Mouse (Mus musculus): ENCODE data around the gene Stard13. TPM values are rescaled to one million over a fixed set of nuclear protein-coding genes. Genes with fewer than 3 reads are reported as not detected.
A peak's percentile ranks its signal among the peaks of the same experiment; 100 is the strongest.

Stard13 gene
- total RNA-seq, 2 experiments from 2014 or later = 8.9 to 14.4 TPM

DNA sequence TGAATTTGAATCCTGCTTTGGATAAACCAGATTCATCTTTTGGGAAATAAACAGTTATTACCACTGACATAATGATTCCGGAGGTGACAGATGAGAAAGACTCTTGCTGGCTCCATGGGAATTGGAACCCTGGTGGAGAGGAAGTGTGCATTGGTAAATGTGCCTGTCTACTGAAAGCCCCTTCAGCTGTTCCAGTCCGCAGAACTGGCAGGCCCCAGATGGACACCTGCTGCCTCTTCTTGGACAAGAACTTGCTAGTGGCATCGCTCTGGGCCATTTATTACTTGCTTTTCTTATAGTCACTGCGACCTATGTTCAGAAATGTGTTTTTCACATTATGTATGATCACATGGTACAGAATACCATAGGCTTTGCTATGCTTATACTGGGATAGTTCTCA is 3.2 kb downstream of the Stard13 start:
- DNase-seq (ENCODE audit: low spot score in 2 of 2) = no peak

GRCm38 (mm10) chr5:151228367-151229005 is 5.2 kb downstream of the Stard13 start:
- no peak for DNase-seq (ENCODE audit: low spot score in 2 of 2)

DNA sequence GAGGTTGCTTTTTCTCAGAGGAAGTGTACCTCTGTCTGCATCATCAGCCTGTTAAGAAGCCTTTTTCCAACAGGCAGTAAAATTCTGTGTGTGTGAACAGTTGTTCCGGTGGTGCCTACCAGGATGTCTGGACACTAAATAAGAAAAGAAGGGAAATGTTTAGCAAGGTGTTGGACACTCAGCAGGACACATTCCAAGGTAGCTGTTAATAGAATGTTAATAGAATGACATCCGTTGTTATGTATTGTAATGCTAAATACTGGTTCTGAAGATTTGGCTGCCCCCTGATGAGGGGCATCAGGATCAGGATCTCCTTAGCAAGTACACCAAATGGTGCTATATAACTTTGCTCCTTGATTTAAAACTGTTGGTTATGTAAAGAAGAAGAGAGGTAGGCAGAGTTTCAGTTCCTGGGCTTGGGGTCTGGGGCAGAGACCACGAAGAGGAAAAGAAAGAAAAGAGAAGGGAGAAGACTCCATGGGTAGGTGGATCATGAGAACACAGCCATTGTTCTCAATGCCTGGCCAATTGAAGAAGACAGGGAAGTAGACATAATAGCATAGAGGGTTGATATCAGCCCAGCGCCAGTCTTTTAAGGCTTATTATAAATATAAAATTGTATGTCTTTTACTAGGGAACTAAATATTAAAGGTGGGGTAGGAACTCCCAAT is 9.8 kb downstream of the Stard13 start:
- no peak for DNase-seq (ENCODE audit: low spot score in 2 of 2)

DNA sequence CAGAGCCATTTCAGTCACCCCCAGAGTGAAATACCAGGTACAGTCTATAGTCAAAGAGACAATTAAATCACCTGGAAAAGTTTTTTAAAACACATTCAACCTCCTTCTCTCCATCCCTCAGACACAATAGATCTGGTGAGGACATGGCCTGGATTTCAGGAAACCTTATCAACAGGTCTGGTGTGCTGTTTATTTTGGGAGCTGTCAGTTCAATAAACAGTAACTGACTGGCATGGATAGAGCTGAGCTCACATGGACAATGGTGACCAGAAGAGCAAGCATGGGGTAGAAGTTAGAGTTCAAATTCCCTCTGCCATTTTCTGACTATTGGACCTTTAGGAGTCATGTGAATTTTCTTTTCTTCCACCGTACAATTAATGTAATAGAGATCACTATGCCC is 10.8 kb downstream of the Stard13 start:
- no peak for DNase-seq (ENCODE audit: low spot score in 2 of 2)

- no peak for DNase-seq (ENCODE audit: low spot score in 2 of 2)
Observed at GRCm38 (mm10) chr5:151218689-151219115, 14.9 kb downstream of the Stard13 start.

DNA sequence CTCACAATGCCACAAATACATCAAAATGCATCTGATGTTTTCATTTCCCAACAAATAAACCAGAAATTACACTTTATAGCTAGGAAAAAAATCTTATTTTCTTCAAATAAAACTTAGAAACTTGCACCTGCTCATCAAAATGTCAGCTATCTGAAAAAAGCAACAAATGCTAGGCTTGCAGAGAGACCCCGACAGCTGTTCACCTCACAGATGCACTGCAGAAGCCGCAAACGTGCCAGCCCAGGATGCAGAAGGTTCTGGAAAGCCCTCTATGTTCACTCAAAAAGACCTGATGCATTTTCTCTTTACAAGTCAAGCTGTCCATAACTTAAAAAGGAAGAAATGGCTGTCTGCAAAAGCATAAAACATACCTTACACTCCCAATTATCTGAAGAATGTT is 20.5 kb downstream of the Stard13 start:
- no peak for DNase-seq (ENCODE audit: low spot score in 2 of 2)

GRCm38 (mm10) chr5:151210869-151211268 is 22.8 kb downstream of the Stard13 start:
- DNase-seq (ENCODE audit: low spot score in 2 of 2) = no peak

DNA sequence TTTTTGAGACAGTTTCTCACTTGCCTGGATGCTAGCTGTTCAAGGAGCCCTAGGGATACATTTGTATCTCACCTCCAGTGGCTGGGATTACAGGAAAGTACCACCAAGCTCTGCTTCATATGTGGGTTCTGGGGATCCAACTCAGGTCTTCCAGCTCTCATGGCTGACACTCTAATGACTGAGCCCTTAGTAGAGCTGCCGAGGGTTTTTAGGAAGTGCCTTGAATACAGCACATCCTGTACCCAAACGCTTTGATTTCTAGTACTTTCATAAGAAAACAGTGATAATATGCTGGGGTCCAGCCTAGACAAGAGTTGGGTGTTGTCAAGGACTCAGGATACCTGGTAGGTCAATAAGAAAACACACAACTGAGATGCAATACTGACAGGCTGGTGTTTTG is 23.6 kb downstream of the Stard13 start:
- DNase-seq (ENCODE audit: low spot score in 2 of 2) = no peak

- no peak for DNase-seq (ENCODE audit: low spot score in 2 of 2)
Observed at GRCm38 (mm10) chr5:151205017-151205416, 28.6 kb downstream of the Stard13 start.

- no peak for DNase-seq (ENCODE audit: low spot score in 2 of 2)
Observed at GRCm38 (mm10) chr5:151202925-151203324, 30.7 kb downstream of the Stard13 start.

DNA sequence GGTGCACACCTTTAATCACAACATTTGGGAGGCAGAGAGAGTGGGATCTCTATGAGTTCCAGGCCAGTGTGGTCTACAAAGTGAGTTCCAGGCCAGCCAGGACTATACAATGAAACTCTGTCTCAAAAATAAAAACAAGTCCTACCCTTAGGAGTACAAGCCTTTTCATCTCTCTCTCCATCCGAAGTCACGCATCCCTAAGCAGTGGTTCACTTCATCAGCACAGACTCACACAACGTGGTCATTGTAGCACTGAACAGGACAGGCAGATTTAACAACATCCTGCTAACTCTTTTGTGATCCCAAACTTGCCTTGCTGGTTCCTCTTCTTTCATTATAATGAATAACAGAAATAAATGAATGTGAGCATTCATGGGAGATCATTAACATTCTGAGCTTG is 32.4 kb downstream of the Stard13 start:
- no peak for DNase-seq (ENCODE audit: low spot score in 2 of 2)

- DNase-seq (ENCODE audit: low spot score in 2 of 2) = no peak
Observed at GRCm38 (mm10) chr5:151199235-151199634, 34.4 kb downstream of the Stard13 start.

GRCm38 (mm10) chr5:151196603-151197272 is 36.9 kb downstream of the Stard13 start:
- DNase-seq (ENCODE audit: low spot score in 2 of 2) = no peak

DNA sequence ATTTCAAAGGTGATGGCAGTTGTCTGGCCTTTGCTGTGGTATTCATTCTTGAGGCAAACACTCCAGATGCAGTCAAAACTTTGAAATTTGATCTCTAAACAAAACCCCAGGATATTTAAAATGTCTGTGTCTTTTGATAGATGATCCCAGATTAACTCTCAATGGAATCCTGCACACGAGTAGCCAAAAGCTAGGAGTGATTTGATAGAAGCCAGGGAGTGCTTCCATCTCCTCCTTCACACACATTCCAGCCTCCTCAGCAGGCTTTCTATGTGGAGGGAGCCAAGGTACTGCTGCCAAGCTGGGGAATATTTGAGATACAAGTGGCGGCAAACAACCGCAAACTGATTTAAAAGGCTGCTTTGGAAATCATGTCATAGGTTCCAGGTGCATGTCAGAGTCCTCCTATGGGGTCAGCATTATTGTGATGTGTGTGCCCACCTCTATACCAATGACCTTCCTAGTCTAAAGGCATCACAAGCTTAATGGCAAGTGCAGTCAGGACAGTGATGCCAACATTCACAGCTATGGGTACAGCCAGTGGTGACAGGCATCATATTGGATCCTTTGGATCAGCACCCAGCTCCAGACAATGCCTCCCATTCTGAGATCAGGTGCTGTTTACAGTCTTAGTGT is 39.6 kb downstream of the Stard13 start:
- DNase-seq (ENCODE audit: low spot score in 2 of 2) = no peak

DNA sequence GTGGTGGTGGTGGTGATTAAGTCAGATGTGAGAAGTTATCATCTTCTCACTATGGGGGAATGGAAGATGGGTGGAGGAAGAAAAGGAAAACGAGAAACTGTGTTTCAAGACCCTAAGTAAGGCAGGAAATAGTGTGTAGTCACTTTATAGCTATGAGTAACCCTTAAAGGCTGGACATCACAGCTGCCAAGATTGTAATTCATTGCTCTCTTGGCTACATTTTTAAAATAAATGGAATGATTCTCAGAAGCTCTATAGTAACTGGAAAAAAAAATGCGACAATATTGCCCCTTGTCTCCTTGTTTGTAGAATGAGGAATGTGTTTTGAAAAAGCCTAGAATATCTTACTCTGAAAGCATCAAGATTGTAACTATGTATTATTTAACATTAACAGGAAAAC is 41.4 kb downstream of the Stard13 start:
- no peak for DNase-seq (ENCODE audit: low spot score in 2 of 2)

DNA sequence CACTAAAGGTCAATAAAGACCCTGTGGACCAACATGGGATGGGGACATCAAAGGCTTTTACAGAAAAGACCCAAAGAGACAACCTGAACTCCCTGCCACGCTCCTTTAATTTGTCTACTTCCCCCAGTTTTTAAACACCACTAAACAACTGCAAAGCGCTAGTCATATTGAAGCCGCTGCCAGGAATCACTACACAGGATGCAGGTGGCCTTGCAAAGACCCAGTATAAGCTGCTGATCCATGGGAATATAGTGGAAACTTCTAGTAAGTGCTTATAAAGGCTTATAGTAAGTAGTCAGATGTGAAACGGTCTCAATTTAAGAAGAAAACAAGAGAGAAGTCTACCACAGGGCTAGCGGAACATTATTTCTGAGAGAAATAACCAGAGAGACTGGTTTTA is 42.9 kb downstream of the Stard13 start:
- no peak for DNase-seq (ENCODE audit: low spot score in 2 of 2)

GRCm38 (mm10) chr5:151189789-151190378 is 43.8 kb downstream of the Stard13 start:
- DNase-seq (ENCODE audit: low spot score in 2 of 2) = peak; percentile 44 to 50

DNA sequence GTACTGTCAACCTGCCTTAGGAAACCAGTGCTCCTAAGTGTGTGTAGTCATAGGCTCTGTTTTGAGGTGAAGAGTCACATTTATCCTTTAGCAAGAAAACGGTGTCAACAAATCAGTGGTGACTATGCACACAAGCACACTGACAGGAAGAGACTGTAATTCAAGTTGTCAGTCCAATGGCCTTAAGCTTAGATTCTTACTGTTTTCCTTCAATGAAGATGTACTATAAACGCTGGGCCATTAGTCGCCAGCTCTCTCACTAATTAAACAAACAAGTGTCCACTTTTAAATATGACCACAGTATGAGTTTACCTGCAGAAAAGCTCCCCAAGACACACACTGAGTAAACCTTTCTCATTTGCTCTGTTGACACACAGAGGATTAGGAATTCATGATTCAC is 44.3 kb downstream of the Stard13 start:
- no peak for DNase-seq (ENCODE audit: low spot score in 2 of 2)

DNA sequence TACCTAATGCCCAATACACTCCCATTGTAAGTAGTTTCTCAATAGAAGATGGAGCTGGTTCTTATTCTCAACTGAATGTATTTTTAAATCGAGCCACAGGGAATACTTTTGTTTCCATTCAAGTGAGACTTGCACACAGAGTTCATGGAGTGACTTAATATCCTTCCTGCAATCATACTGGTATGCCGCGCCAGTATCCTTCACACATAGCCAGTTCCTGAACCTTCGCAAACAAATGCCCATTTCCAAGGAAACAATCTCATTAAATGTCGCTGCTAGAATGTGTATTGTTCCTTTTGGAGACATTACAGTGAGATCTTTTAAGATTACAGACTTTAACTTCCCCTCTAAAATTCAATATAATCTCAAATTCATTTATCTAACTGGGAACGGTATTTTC is 45.0 kb downstream of the Stard13 start:
- no peak for DNase-seq (ENCODE audit: low spot score in 2 of 2)

DNA sequence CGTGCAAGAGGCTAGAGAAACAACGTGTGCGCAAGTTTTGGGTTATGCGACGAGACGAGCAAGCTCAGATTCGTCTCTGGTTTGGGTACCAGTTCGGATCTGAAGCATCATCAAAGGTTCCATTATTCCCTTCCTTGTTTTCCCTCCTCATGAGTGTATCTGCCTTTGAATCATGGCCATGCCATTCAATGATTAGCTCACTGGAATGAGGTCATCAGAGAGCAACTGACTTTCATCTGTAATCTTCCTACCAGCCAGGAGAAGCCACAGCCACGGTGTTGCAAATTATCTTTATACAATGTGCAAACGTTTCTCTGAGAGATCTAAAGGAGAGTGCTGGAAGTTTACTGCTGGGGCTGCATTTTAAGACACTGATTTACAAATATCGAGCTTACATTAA is 46.3 kb downstream of the Stard13 start:
- DNase-seq (ENCODE audit: low spot score in 2 of 2) = no peak

- no peak for DNase-seq (ENCODE audit: low spot score in 2 of 2)
Observed at GRCm38 (mm10) chr5:151185286-151185856, 48.3 kb downstream of the Stard13 start.

Data from adrenal gland, adult 18-20 months (tissue).